Mouse (Mus musculus) megakaryocyte-erythroid progenitor cell, adult 5-6 weeks (primary cell): ENCODE data around the gene Tdrd3. TPM values are rescaled to one million over a fixed set of nuclear protein-coding genes. Genes with fewer than 3 reads are reported as not detected.

Source experiments
- ATAC-seq: replicated peaks from 2 replicates; pipeline ENCODE4 v1.8.0; 2016; ENCODE audit warnings: mild to moderate bottlenecking, inconsistent platforms; ENCODE audit not compliant: severe bottlenecking, poor library complexity, low FRiP score, low TSS enrichment
- total RNA-seq, 2 experiments: library from RNA; stranded (forward) in 1 of 2; stranded (reverse) in 1 of 2; fragments of 200-1000, 215-1000 nt in 1 of 2; fragments of >200 nt in 1 of 2; fragmentation: Nextera tagmentation in 1 of 2; gene quantifications; 2 replicates each; pipeline ENCODE4 v1.2.3; 2014 to 2017

Tdrd3 gene
- total RNA-seq, 2 experiments from 2014 or later, result 31.7 to 33.5 TPM

GRCm38 (mm10) chr14:87446331-87446913 is 30.0 kb downstream of the Tdrd3 start:
- ATAC-seq, result peak; percentile 78

- peak; percentile 92 for ATAC-seq
Measured at GRCm38 (mm10) chr14:87451645-87452443, 35.4 kb downstream of the Tdrd3 start.

- 0 out of 2 replicates have a peak, but pooled peaks have one; percentile 28 for ATAC-seq
Measured at GRCm38 (mm10) chr14:87455630-87456175, 39.3 kb downstream of the Tdrd3 start.

GRCm38 (mm10) chr14:87459777-87460176 is 43.3 kb downstream of the Tdrd3 start:
- no peak for ATAC-seq

GRCm38 (mm10) chr14:87461543-87461942 is 45.1 kb downstream of the Tdrd3 start:
- no peak for ATAC-seq

GRCm38 (mm10) chr14:87463963-87464654 is 47.7 kb downstream of the Tdrd3 start:
- ATAC-seq, result peak; percentile 86

- no peak for ATAC-seq
Measured at GRCm38 (mm10) chr14:87464655-87465054, 48.2 kb downstream of the Tdrd3 start.

- no peak for ATAC-seq
Measured at GRCm38 (mm10) chr14:87467586-87467985, 51.1 kb downstream of the Tdrd3 start.

- no peak for ATAC-seq
Measured at GRCm38 (mm10) chr14:87471521-87471920, 55.1 kb downstream of the Tdrd3 start.

GRCm38 (mm10) chr14:87472782-87473181 is 56.3 kb downstream of the Tdrd3 start:
- ATAC-seq, result no peak

- no peak for ATAC-seq
Measured at GRCm38 (mm10) chr14:87475721-87476359, 59.4 kb downstream of the Tdrd3 start.

- ATAC-seq, result peak; percentile 67; the same call in 1 of the 2 replicates
Measured at GRCm38 (mm10) chr14:87478339-87478951, 62.0 kb downstream of the Tdrd3 start.

- no peak for ATAC-seq
Measured at GRCm38 (mm10) chr14:87485888-87486287, 69.4 kb downstream of the Tdrd3 start.

GRCm38 (mm10) chr14:87497955-87498594 is 81.6 kb downstream of the Tdrd3 start:
- ATAC-seq, result no peak

GRCm38 (mm10) chr14:87505924-87506323 is 89.5 kb downstream of the Tdrd3 start:
- no peak for ATAC-seq

- no peak for ATAC-seq
Measured at GRCm38 (mm10) chr14:87515281-87515680, 98.8 kb downstream of the Tdrd3 start.

- no peak for ATAC-seq
Measured at GRCm38 (mm10) chr14:87517381-87517780, 100.9 kb downstream of the Tdrd3 start.

- ATAC-seq, result no peak
Measured at GRCm38 (mm10) chr14:87531847-87532246, 115.4 kb downstream of the Tdrd3 start.
